Mouse (Mus musculus) G1E (cell line): ENCODE data around the gene Rtraf.

Experiments
- CTCF ChIP-seq: IDR thresholded peaks from 2 replicates; pipeline ENCODE4 v1.5.1; 2012; ENCODE audit warnings: low read depth, low read length, inconsistent platforms, mixed read lengths
- TAL1 ChIP-seq: conservative IDR thresholded peaks from 2 replicates; pipeline ENCODE4 v1.6.1; 2012; ENCODE audit warnings: low read depth, low read length, inconsistent platforms, mixed read lengths

- TF ChIP-seq TAL1: no peak
- TF ChIP-seq CTCF: no peak
These were observed 10.6 kb downstream of the Rtraf start for GRCm38 (mm10) chr14:19813061-19813460.
